Mouse (Mus musculus) olfactory bulb, adult 2 months (tissue): ENCODE data around the gene Mvp. TPM values are rescaled to one million over a fixed set of nuclear protein-coding genes. Genes with fewer than 3 reads are reported as not detected.
A peak's percentile ranks its signal among the peaks of the same experiment; 100 is the strongest.

Source experiments
- H3K27ac ChIP-seq: fragments of 200-500 bp; 2 replicates; pipeline ENCODE4 v1.5.1; 2012; ENCODE audit warnings: low read depth, low read length; ENCODE audit not compliant: insufficient read depth
- H3K4me1 ChIP-seq: fragments of 200-500 bp; 2 replicates; pipeline ENCODE4 v1.6.1; 2012; ENCODE audit warnings: low read length; ENCODE audit not compliant: control insufficient read depth, insufficient read depth
- H3K4me3 ChIP-seq: fragments of 200-500 bp; 2 replicates; pipeline ENCODE4 v1.5.1; 2012; ENCODE audit warnings: mild to moderate bottlenecking, low read depth, low read length, moderate library complexity; ENCODE audit not compliant: insufficient read depth
- CTCF ChIP-seq: fragments of 200-500 bp; IDR thresholded peaks from 2 replicates; pipeline ENCODE4 v1.5.1; 2012; ENCODE audit warnings: low read depth, mild to moderate bottlenecking, low read length, moderate library complexity; ENCODE audit not compliant: insufficient read depth
- POLR2A ChIP-seq: fragments of 200-500 bp; IDR thresholded peaks from 2 replicates; pipeline ENCODE4 v1.6.1; 2012; ENCODE audit warnings: mild to moderate bottlenecking, low read depth, low read length, moderate library complexity; ENCODE audit not compliant: insufficient read depth
- WGBS: fragments of 180-500 bp; shearing (Covaris S2); methylation state at CpG from one replicate; pipeline ENCODE4 v1.1.7; 2018; 5-methylcytosine and 5-hydroxymethylcytosine counted together
- polyA plus RNA-seq: library from polyadenylated mRNA; stranded (reverse); fragments of >200 nt; gene quantifications from 2 replicates; pipeline ENCODE4 v1.2.4, GENCODE M21; 2012; ENCODE audit warnings: low replicate concordance; ENCODE audit not compliant: missing spikeins, insufficient read depth, insufficient read length

Mvp gene
- polyA plus RNA-seq, 1 experiment, result not detected

DNA sequence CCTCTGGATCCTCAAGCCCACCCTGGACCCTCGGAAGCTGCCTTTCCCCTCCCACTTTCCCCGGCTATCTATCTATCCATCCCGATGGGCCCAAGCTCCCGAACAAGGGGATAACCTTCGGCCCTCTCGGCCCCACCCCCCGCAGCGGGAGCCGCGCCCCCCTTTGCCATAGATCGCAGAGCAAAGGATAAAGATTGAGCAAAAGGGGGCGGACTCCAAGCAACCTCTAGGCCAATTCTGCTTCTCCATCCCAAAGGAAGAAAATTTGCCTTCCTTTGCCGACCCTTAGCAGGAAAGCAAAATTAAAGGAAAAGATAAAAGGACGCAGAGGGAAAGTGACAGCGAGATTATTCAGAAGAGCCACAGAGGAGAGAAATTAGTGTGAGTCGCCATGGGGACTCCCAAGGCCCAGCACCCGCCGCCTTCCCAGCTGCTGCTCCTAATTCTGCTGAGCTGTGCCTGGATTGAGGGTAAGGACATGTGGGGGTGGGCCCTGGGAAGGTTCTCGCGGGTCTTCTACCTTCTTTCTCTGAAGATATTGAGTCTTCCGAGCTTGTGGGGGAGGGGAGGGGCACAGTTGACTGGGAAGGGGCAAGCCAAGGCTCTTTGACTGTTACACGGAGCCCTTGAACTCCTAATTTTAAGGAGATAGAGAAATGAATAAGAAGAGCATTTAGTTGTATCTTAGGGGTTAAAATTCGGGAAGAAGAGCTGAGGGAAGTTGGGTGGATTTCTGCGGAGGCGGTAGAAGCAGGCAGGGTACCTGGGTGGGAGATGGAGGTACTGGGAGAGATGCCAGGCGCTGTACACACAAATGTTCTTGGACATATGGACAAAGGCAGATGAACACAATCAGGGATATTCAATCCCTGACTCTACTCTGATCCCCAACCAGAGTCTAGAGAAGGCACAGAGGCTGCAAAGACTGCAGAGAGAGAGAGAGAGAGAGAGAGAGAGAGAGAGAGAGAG, 63.5 kb downstream of the Mvp start:
- 2% methylated on average over 26 of the region's 26 CpGs for WGBS

GRCm38 (mm10) chr7:126949793-126950646, 64.4 kb downstream of the Mvp start, which contains the start of gene Sez6l2:
Gene Sez6l2 (plus strand): TSS chr7:126950563.
- under 1% methylated on average over 42 of the region's 42 CpGs for WGBS
- peaks cover 45% of the 10 kb centered on the region for H3K4me1 ChIP-seq
- peak; percentile 32 for TF ChIP-seq POLR2A
- TF ChIP-seq CTCF, result no peak
- peak within 1 kb of the TSS; percentile 81 for H3K4me3 ChIP-seq
- H3K27ac ChIP-seq, result peak within 1 kb of the TSS; percentile 95

More for the DNA sequence above, 63.5 kb downstream of the Mvp start:
- peak overlapping the region; percentile 81 for H3K4me3 ChIP-seq
- TF ChIP-seq CTCF (no peak), POLR2A (no peak)
- H3K4me1 ChIP-seq, result peaks cover 43% of the 10 kb centered on the region
- peak overlapping the region; percentile 95 for H3K27ac ChIP-seq

GRCm38 (mm10) chr7:126949403-126949792, 65.0 kb downstream of the Mvp start, which contains the start of gene Asphd1:
Gene Asphd1 (minus strand): TSS chr7:126949582.
- 2% methylated on average over 21 of the region's 21 CpGs for WGBS
- peak within 1 kb of the TSS; percentile 81 for H3K4me3 ChIP-seq
- H3K27ac ChIP-seq, result peak within 1 kb of the TSS; percentile 95
- TF ChIP-seq POLR2A (no peak), CTCF (no peak)
- peaks cover 49% of the 10 kb centered on the region for H3K4me1 ChIP-seq

DNA sequence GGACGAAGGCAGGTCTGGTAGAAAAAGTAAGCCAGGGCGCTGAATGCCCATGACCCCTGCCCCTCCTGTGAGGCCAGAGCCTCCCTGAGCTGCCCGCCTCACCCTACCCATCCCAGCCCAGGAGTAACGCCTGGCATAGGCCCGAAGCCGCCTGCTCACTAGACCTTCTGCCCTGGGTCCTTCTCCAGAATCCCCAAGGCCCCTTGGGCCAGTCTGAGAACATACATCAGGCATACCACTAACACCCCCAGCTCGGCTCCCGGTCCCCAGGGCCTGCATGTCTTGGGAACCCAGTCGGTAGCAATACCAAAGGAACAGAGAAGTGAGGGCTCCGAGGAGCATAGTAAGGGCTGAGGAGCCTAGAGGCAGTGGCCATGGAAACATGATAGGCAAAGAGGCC, 65.8 kb downstream of the Mvp start:
- H3K4me1 ChIP-seq, result peaks cover 47% of the 10 kb centered on the region
- H3K4me3 ChIP-seq, result peak overlapping the region; percentile 81
- 69% methylated on average over 10 of the region's 10 CpGs for WGBS
- peak overlapping the region; percentile 95; the same call in 1 of the 2 replicates for H3K27ac ChIP-seq
- TF ChIP-seq POLR2A (no peak), CTCF (no peak)

GRCm38 (mm10) chr7:126946530-126946929, 67.9 kb downstream of the Mvp start:
- no peak overlapping the region for H3K27ac ChIP-seq
- 45% methylated on average over 3 of the region's 3 CpGs for WGBS
- no peak for TF ChIP-seq CTCF
- peaks cover 37% of the 10 kb centered on the region for H3K4me1 ChIP-seq
- H3K4me3 ChIP-seq, result no peak overlapping the region

DNA sequence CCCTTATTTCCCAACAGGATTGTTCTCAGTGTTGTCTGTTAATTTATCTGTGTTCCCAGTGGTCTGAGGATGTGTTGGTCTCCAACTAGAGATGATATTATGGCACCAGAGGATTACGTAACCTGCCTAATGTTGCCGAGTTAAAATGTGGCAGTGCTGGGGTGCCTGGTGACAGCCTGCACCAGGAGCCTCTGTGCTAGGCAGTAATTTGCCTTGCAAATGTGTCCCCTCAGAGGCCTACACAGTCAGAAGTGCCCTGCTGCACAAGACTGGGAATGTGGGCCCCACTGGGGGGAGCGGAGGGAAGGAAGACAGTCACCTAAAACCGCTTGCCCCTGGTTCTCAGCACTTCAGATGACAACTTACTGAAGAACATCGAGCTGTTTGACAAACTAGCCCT, 72.6 kb downstream of the Mvp start:
- Histone ChIP-seq H3K27ac (peak overlapping the region; percentile 88), H3K4me1 (peaks cover 26% of the 10 kb centered on the region), H3K4me3 (no peak overlapping the region)
- no peak for TF ChIP-seq CTCF
- TF ChIP-seq POLR2A, result no peak
- WGBS, result 39% methylated on average over 5 of the region's 5 CpGs

GRCm38 (mm10) chr7:126941171-126941570, 73.2 kb downstream of the Mvp start:
- TF ChIP-seq POLR2A (no peak), CTCF (no peak)
- WGBS, result 29% methylated on average over 6 of the region's 6 CpGs
- peaks cover 23% of the 10 kb centered on the region for H3K4me1 ChIP-seq
- peak overlapping the region; percentile 50 for H3K27ac ChIP-seq
- H3K4me3 ChIP-seq, result no peak overlapping the region

Other genes starting within 250 kb of the Mvp start
- not detected in 2 replicates for gene Gdpd3, start 248.3 kb downstream of the Mvp start, polyA plus RNA-seq
- not detected in 2 replicates for gene Ypel3, start 237.7 kb downstream of the Mvp start, polyA plus RNA-seq
- not detected in 2 replicates for gene Tbx6, start 233.1 kb downstream of the Mvp start, polyA plus RNA-seq
- not detected in 2 replicates for gene Ppp4c, start 222.1 kb downstream of the Mvp start, polyA plus RNA-seq
- not detected in 2 replicates for gene Fam57b, start 217.0 kb downstream of the Mvp start, polyA plus RNA-seq
- not detected in 2 replicates for gene 4930451I11Rik, start 183.0 kb downstream of the Mvp start, polyA plus RNA-seq
- not detected in 2 replicates for gene Doc2a, start 167.2 kb downstream of the Mvp start, polyA plus RNA-seq
- not detected in 2 replicates for gene Hirip3, start 152.6 kb downstream of the Mvp start, polyA plus RNA-seq
- gene Ino80e, start 152.2 kb downstream of the Mvp start, polyA plus RNA-seq, result not detected in 2 replicates
- gene Taok2, start 129.9 kb downstream of the Mvp start, polyA plus RNA-seq, result not detected in 2 replicates
- gene Tmem219, start 91.7 kb downstream of the Mvp start, polyA plus RNA-seq, result not detected in 2 replicates
- gene Kctd13, start 85.7 kb downstream of the Mvp start, polyA plus RNA-seq, result not detected in 2 replicates
- not detected in 2 replicates for gene Asphd1, start 65.0 kb downstream of the Mvp start, polyA plus RNA-seq
- gene Sez6l2, start 64.1 kb downstream of the Mvp start, polyA plus RNA-seq, result not detected in 2 replicates
- gene Cdipt, start 38.7 kb downstream of the Mvp start, polyA plus RNA-seq, result 241 TPM in 1 of 2 replicates, not detected in the other
- not detected in 2 replicates for gene Cdiptos, start 38.5 kb downstream of the Mvp start, polyA plus RNA-seq
- gene Pagr1b, start 1.9 kb upstream of the Mvp start, polyA plus RNA-seq, result not detected in 2 replicates
- gene Pagr1a, start 2.7 kb upstream of the Mvp start, polyA plus RNA-seq, result not detected in 2 replicates
- not detected in 2 replicates for gene Gm42742, start 6.5 kb upstream of the Mvp start, polyA plus RNA-seq
- gene Prrt2, start 6.6 kb upstream of the Mvp start, polyA plus RNA-seq, result not detected in 2 replicates
- 437 and 572 TPM in 2 replicates for gene Maz, start 12.4 kb upstream of the Mvp start, polyA plus RNA-seq
- gene Kif22, start 27.9 kb upstream of the Mvp start, polyA plus RNA-seq, result not detected in 2 replicates
- gene Zg16, start 72.7 kb upstream of the Mvp start, polyA plus RNA-seq, result not detected in 2 replicates
- not detected in 2 replicates for gene AI467606, start 76.7 kb upstream of the Mvp start, polyA plus RNA-seq
- gene Qprt, start 107.6 kb upstream of the Mvp start, polyA plus RNA-seq, result not detected in 2 replicates
- gene Spn, start 123.2 kb upstream of the Mvp start, polyA plus RNA-seq, result not detected in 2 replicates
- not detected in 2 replicates for gene Cd2bp2, start 181.4 kb upstream of the Mvp start, polyA plus RNA-seq
- not detected in 2 replicates for gene Tbc1d10b, start 193.8 kb upstream of the Mvp start, polyA plus RNA-seq
- not detected in 2 replicates for gene Mylpf, start 194.3 kb upstream of the Mvp start, polyA plus RNA-seq
- gene Zfp553, start 218.4 kb upstream of the Mvp start, polyA plus RNA-seq, result not detected in 2 replicates
- gene Sept1, start 218.5 kb upstream of the Mvp start, polyA plus RNA-seq, result 2,394 TPM in 1 of 2 replicates, not detected in the other
- gene Zfp771, start 229.7 kb upstream of the Mvp start, polyA plus RNA-seq, result not detected in 2 replicates
- not detected in 2 replicates for gene Dctpp1, start 246.1 kb upstream of the Mvp start, polyA plus RNA-seq